Mouse (Mus musculus) ovary, adult 10 weeks (tissue): ENCODE data around the gene Fah. TPM values are rescaled to one million over a fixed set of nuclear protein-coding genes. Genes with fewer than 3 reads are reported as not detected.

ENCODE experiments used
- polyA plus RNA-seq: library from polyadenylated mRNA; stranded (reverse); fragments of 350-450 nt; fragmentation: Illumina TruSeq; extraction: RNeasy Lipid Tissue Mini Kit (QIAGEN cat#74804); gene quantifications from one replicate; pipeline ENCODE4 v1.2.3, GENCODE M21; 2014

The Fah gene
- 2.0 TPM for polyA plus RNA-seq

DNA sequence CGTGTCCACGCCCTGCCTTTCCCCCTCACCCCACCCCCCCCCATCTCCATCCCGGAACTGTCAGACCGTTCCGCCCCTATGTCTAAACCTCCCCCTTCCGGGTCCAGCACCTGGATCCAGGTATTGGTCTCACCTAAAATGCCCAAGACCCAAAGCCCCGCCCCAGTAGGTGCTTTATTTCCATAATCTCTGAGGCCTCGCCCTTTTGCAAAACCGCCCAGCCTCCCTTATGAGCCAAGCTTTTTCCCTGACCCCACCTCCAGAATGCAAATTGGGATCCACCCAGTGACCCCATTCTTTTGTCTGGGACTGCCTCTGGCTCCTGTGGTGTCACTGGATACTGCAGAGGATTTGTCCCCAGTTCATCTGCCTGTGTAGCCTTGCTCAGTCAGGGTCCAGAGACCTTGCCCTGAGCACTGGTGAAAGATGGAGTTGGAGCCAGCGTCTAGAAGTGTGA, at the start of gene Fah:
Fah (minus strand) TSS at position 430 of the 457 bp plus-strand sequence.

Other genes starting within 250 kb of the Fah start
- gene Arnt2, start 196.5 kb downstream of the Fah start, polyA plus RNA-seq, result 25.7 TPM
- 0.06 TPM for gene Gm2115, start 77.8 kb downstream of the Fah start, polyA plus RNA-seq
- gene Zfand6, start 83.2 kb upstream of the Fah start, polyA plus RNA-seq, result 339 TPM
- not detected for gene Olfr291, start 246.8 kb upstream of the Fah start, polyA plus RNA-seq